Mouse (Mus musculus): ENCODE results near the gene Hist1h2bb.

The Hist1h2bb gene

GRCm38 (mm10) chr13:23728472-23729191, 17.9 kb upstream of the Hist1h2bb start:
- DNase-seq: no peak

GRCm38 (mm10) chr13:23729192-23729525, 17.4 kb upstream of the Hist1h2bb start:
- no peak for DNase-seq

- no peak for DNase-seq
Observed at GRCm38 (mm10) chr13:23729706-23730105, 16.8 kb upstream of the Hist1h2bb start.

- no peak for DNase-seq
Observed at GRCm38 (mm10) chr13:23730479-23730878, 16.1 kb upstream of the Hist1h2bb start.

GRCm38 (mm10) chr13:23732156-23732804, 14.3 kb upstream of the Hist1h2bb start:
- DNase-seq: peak; percentile 42 to 61

- DNase-seq: no peak
Observed at GRCm38 (mm10) chr13:23737091-23737490, 9.4 kb upstream of the Hist1h2bb start.

GRCm38 (mm10) chr13:23738041-23738440, 8.5 kb upstream of the Hist1h2bb start:
- DNase-seq: peak; percentile 26 to 48

GRCm38 (mm10) chr13:23738677-23739068, 7.9 kb upstream of the Hist1h2bb start, which contains the start of gene Hist1h1c:
Hist1h1c (plus strand) TSS chr13:23738808.
- peak; percentile 90 for DNase-seq

GRCm38 (mm10) chr13:23739069-23739921, 7.2 kb upstream of the Hist1h2bb start:
- DNase-seq: peak; percentile 90 to 93

- no peak for DNase-seq
Observed at GRCm38 (mm10) chr13:23739922-23740252, 6.6 kb upstream of the Hist1h2bb start.

- no peak for DNase-seq
Observed at GRCm38 (mm10) chr13:23740256-23740840, 6.2 kb upstream of the Hist1h2bb start.

GRCm38 (mm10) chr13:23740910-23741309, 5.6 kb upstream of the Hist1h2bb start:
- no peak for DNase-seq

GRCm38 (mm10) chr13:23742007-23742406, 4.5 kb upstream of the Hist1h2bb start:
- no peak for DNase-seq

- no peak for DNase-seq
Observed at GRCm38 (mm10) chr13:23743215-23743614, 3.3 kb upstream of the Hist1h2bb start.

GRCm38 (mm10) chr13:23743963-23744362, 2.6 kb upstream of the Hist1h2bb start:
- no peak for DNase-seq

GRCm38 (mm10) chr13:23744421-23745380, 1.8 kb upstream of the Hist1h2bb start:
- DNase-seq: no peak

GRCm38 (mm10) chr13:23745381-23746161, 963 bp upstream of the Hist1h2bb start, which contains the start of gene Hist1h3c:
Hist1h3c (minus strand) TSS chr13:23745602.
- peak; percentile 92 for DNase-seq

- no peak for DNase-seq
Observed at GRCm38 (mm10) chr13:23747081-23747891, 752 bp downstream of the Hist1h2bb start.

GRCm38 (mm10) chr13:23747892-23748288, 1.4 kb downstream of the Hist1h2bb start:
- no peak for DNase-seq

GRCm38 (mm10) chr13:23749563-23750121, 3.1 kb downstream of the Hist1h2bb start:
- no peak for DNase-seq

Measured in cerebellum, postnatal 10 days (tissue).